Mouse (Mus musculus): ENCODE data around the gene Araf. TPM values are rescaled to one million over a fixed set of nuclear protein-coding genes. Genes with fewer than 3 reads are reported as not detected.

Gene Araf
- polyA plus RNA-seq, 1 experiment from 2014 or later: 105 TPM

- Histone ChIP-seq H3K27me3 (ENCODE audit: control insufficient read depth, insufficient read depth, low read length) (no peaks in the 10 kb centered on the region), H3K36me3 (ENCODE audit: control insufficient read depth, insufficient read depth, low read length) (no peaks in the 10 kb centered on the region; the same call in 1 of the 2 replicates), H3K9me3 (ENCODE audit: control insufficient read depth, low read depth, low read length) (no peaks in the 10 kb centered on the region), H3K4me2 (replicated peaks; ENCODE audit: low read depth, low read length) (no peak overlapping the region; the same call in 1 of the 2 replicates), H3K4me1 (ENCODE audit: control insufficient read depth, insufficient read depth, low read length) (no peaks in the 10 kb centered on the region), H3K27ac (ENCODE audit: low read length) (no peak overlapping the region), H3K9ac (replicated peaks; ENCODE audit: low read depth, low read length) (no peak overlapping the region), H3K4me3 (ENCODE audit: low read depth, low read length) (no peak overlapping the region)
- 32% methylated on average over 26 of the region's 29 CpGs for WGBS
- ATAC-seq (ENCODE audit: insufficient number of reproducible peaks, insufficient read depth, low FRiP score, low read depth): peak; percentile 21; the same call in 1 of the 2 replicates
These were observed 64.8 kb downstream of the Araf start for GRCm38 (mm10) chrX:20862105-20863065.

DNA sequence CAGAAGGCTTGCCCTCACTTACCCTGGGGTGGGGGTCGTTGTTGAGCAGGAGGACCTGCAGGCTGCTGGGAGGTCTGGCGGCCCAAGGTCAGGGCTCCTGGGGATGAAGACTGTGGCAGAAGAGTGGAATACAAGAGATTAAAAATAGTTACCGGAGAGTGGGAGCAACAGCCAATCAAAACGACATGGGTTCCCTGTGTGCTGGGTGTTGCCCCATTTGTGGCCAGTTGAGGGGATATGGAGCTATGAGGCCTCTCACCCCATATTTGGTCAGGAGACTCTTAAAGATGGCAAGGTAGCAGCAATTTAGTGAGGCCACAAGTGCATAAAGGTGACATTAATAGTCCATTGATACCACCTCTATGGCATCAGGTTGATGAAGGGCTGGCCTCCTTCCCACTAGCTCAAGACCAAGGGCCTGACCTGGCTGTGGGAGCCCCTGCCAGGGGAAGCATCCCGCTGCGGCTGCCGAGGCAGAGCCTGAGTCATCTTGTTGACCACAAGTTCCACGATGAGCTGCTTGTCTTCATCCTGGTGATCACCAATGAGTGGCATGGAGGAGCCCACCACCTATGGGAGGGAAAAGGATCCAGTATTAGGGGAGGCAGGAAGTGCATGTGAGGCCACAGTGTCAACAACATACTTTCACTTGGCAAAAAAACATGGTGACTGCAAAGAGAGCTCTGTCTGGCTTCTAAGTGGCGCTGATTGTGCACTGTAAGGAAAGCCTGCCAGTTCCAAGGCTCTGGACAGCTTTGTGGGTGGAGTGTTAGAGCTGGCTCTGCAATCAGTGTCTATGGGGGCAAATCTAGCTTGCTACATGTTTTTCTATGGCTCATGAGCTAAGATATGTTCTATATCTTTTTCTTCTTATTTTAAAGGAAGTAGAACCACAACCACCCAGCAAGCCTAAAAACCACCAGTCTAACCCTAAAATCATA lies 65.8 kb downstream of the Araf start:
- no peaks in the 10 kb centered on the region for H3K27me3 ChIP-seq (ENCODE audit: control insufficient read depth, insufficient read depth, low read length)
- WGBS: 75% methylated on average over 9 of the region's 9 CpGs
- H3K9ac ChIP-seq (replicated peaks; ENCODE audit: low read depth, low read length): no peak overlapping the region
- H3K36me3 ChIP-seq (ENCODE audit: control insufficient read depth, insufficient read depth, low read length): no peaks in the 10 kb centered on the region; the same call in 1 of the 2 replicates
- ATAC-seq (ENCODE audit: insufficient number of reproducible peaks, insufficient read depth, low FRiP score, low read depth): no peak
- no peak overlapping the region for H3K27ac ChIP-seq (ENCODE audit: low read length)
- no peak overlapping the region for H3K4me3 ChIP-seq (ENCODE audit: low read depth, low read length)
- H3K4me1 ChIP-seq (ENCODE audit: control insufficient read depth, insufficient read depth, low read length): no peaks in the 10 kb centered on the region
- no peak overlapping the region for H3K4me2 ChIP-seq (replicated peaks; ENCODE audit: low read depth, low read length)
- no peaks in the 10 kb centered on the region for H3K9me3 ChIP-seq (ENCODE audit: control insufficient read depth, low read depth, low read length)

DNA sequence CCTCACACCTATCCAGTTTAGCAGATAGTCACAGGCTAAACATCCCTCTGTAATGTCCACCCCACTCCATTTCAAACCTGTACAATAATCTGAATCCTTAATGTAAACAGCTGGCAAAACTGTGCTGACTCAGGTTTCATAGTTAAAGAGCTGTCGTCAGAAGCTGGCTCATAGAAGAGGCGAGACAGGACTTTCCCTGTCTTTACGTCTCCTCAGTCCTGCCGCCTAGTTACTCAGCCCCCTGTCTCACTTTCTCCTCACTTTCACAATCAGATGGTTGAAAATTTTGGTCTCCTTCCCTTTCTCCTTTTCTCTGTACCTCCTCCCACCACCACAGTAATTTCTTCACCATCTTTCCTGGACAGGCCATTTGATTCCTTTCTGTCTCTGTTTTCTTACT lies 70.5 kb downstream of the Araf start:
- Histone ChIP-seq H3K4me2 (replicated peaks; ENCODE audit: low read depth, low read length) (no peak overlapping the region), H3K27me3 (ENCODE audit: control insufficient read depth, insufficient read depth, low read length) (no peaks in the 10 kb centered on the region), H3K4me1 (ENCODE audit: control insufficient read depth, insufficient read depth, low read length) (no peaks in the 10 kb centered on the region), H3K9me3 (ENCODE audit: control insufficient read depth, low read depth, low read length) (no peaks in the 10 kb centered on the region), H3K36me3 (ENCODE audit: control insufficient read depth, insufficient read depth, low read length) (no peaks in the 10 kb centered on the region), H3K9ac (replicated peaks; ENCODE audit: low read depth, low read length) (no peak overlapping the region), H3K4me3 (ENCODE audit: low read depth, low read length) (no peak overlapping the region), H3K27ac (ENCODE audit: low read length) (no peak overlapping the region)
- WGBS: 49% methylated on average over 4 of the region's 4 CpGs
- no peak for ATAC-seq (ENCODE audit: insufficient number of reproducible peaks, insufficient read depth, low FRiP score, low read depth)

DNA sequence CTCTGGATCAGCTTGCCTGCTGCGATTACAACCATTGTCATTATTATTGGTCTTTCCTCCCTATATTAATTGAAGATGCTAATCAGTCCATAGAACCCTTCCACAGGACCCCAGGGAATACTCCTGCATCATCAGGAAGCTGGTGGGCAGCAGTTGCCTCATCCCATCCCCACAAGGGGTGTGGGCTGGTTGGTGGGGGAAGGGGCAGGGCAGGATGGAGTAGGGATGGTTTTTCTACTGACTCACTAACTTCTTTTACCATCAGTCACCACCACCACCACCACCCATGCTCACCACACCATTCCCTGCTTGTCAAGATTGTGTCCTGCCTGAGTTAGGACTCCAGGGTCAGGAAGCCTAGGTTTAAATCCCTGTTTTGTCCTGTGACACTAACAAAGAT lies 71.6 kb downstream of the Araf start:
- Histone ChIP-seq H3K4me2 (replicated peaks; ENCODE audit: low read depth, low read length) (no peak overlapping the region), H3K27me3 (ENCODE audit: control insufficient read depth, insufficient read depth, low read length) (no peaks in the 10 kb centered on the region), H3K9me3 (ENCODE audit: control insufficient read depth, low read depth, low read length) (no peaks in the 10 kb centered on the region), H3K4me1 (ENCODE audit: control insufficient read depth, insufficient read depth, low read length) (no peaks in the 10 kb centered on the region), H3K27ac (ENCODE audit: low read length) (no peak overlapping the region), H3K9ac (replicated peaks; ENCODE audit: low read depth, low read length) (no peak overlapping the region), H3K4me3 (ENCODE audit: low read depth, low read length) (no peak overlapping the region), H3K36me3 (ENCODE audit: control insufficient read depth, insufficient read depth, low read length) (no peaks in the 10 kb centered on the region)
- WGBS: 67% methylated on average over 1 of the region's 1 CpGs
- ATAC-seq (ENCODE audit: insufficient number of reproducible peaks, insufficient read depth, low FRiP score, low read depth): no peak

DNA sequence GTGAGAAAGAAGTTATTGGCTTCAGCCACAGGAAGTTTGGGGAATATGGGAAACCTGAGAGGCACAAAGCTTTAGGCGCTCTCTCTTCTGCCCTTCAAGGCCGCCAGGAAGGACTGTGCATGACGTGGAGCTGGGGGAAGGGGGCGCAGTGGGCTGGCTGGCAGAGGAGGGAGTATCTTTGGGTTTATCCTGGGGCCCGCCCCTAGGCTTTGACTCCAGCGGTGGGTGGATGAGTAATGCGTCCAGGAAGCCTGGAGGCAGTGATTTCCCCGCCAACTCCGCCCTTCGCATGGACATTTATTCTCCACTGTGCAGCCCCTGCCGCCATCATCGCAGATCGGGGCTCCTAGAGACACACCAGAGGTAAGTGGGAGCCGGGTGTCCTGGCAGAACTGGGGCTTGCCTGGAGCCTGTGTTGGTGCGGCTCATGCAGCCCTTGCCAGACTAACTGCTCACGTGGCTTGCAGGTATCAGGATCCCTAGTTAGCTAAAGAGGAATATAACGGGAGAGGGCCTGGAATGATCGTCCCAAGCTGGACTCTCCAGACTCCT lies 72.4 kb downstream of the Araf start, which contains the start of gene Timp1:
Gene Timp1 (plus strand): TSS at position 205 of the 552 bp plus-strand sequence.
- Histone ChIP-seq H3K4me1 (ENCODE audit: control insufficient read depth, insufficient read depth, low read length) (no peaks in the 10 kb centered on the region), H3K27ac (ENCODE audit: low read length) (no peak within 1 kb of the TSS), H3K36me3 (ENCODE audit: control insufficient read depth, insufficient read depth, low read length) (no peaks in the 10 kb centered on the region), H3K4me2 (replicated peaks; ENCODE audit: low read depth, low read length) (peak within 1 kb of the TSS; percentile 36), H3K27me3 (ENCODE audit: control insufficient read depth, insufficient read depth, low read length) (no peaks in the 10 kb centered on the region), H3K9ac (replicated peaks; ENCODE audit: low read depth, low read length) (no peak within 1 kb of the TSS), H3K4me3 (ENCODE audit: low read depth, low read length) (peak within 1 kb of the TSS; percentile 31), H3K9me3 (ENCODE audit: control insufficient read depth, low read depth, low read length) (no peaks in the 10 kb centered on the region)
- WGBS: 13% methylated on average over 18 of the region's 18 CpGs
- peak; percentile 86 for ATAC-seq (ENCODE audit: insufficient number of reproducible peaks, insufficient read depth, low FRiP score, low read depth)

DNA sequence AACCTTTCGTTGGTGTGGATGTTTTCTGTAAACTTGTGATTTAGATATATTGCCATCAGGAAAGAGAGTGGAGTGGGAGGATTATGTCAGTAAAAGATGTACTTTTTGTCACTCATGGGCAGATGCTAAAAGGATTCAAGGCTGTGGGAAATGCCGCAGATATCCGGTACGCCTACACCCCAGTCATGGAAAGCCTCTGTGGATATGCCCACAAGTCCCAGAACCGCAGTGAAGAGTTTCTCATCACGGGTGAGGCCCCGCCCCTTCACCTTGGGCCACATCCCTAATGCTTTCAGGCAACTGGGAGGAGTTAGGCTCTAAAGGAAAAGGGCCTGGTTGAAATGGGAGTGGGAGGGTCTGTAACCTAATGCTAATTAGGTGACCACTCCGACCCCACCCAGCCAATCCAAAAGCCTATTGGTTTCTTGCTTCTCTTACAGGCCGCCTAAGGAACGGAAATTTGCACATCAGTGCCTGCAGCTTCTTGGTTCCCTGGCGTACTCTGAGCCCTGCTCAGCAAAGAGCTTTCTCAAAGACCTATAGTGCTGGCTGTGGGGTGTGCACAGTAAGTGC lies 75.4 kb downstream of the Araf start:
- Histone ChIP-seq H3K4me3 (ENCODE audit: low read depth, low read length) (no peak overlapping the region), H3K4me1 (ENCODE audit: control insufficient read depth, insufficient read depth, low read length) (no peaks in the 10 kb centered on the region), H3K36me3 (ENCODE audit: control insufficient read depth, insufficient read depth, low read length) (no peaks in the 10 kb centered on the region), H3K9me3 (ENCODE audit: control insufficient read depth, low read depth, low read length) (no peaks in the 10 kb centered on the region), H3K27me3 (ENCODE audit: control insufficient read depth, insufficient read depth, low read length) (no peaks in the 10 kb centered on the region), H3K4me2 (replicated peaks; ENCODE audit: low read depth, low read length) (no peak overlapping the region), H3K9ac (replicated peaks; ENCODE audit: low read depth, low read length) (no peak overlapping the region), H3K27ac (ENCODE audit: low read length) (no peak overlapping the region)
- ATAC-seq (ENCODE audit: insufficient number of reproducible peaks, insufficient read depth, low FRiP score, low read depth): no peak
- WGBS: 34% methylated on average over 11 of the region's 11 CpGs

GRCm38 (mm10) chrX:20875241-20875640 lies 77.6 kb downstream of the Araf start:
- Histone ChIP-seq H3K4me3 (ENCODE audit: low read depth, low read length) (no peak overlapping the region), H3K9me3 (ENCODE audit: control insufficient read depth, low read depth, low read length) (no peaks in the 10 kb centered on the region), H3K27me3 (ENCODE audit: control insufficient read depth, insufficient read depth, low read length) (no peaks in the 10 kb centered on the region), H3K4me2 (replicated peaks; ENCODE audit: low read depth, low read length) (no peak overlapping the region), H3K9ac (replicated peaks; ENCODE audit: low read depth, low read length) (no peak overlapping the region), H3K27ac (ENCODE audit: low read length) (no peak overlapping the region), H3K36me3 (ENCODE audit: control insufficient read depth, insufficient read depth, low read length) (no peaks in the 10 kb centered on the region), H3K4me1 (ENCODE audit: control insufficient read depth, insufficient read depth, low read length) (no peaks in the 10 kb centered on the region)
- WGBS: 63% methylated on average over 3 of the region's 3 CpGs
- no peak for ATAC-seq (ENCODE audit: insufficient number of reproducible peaks, insufficient read depth, low FRiP score, low read depth)

DNA sequence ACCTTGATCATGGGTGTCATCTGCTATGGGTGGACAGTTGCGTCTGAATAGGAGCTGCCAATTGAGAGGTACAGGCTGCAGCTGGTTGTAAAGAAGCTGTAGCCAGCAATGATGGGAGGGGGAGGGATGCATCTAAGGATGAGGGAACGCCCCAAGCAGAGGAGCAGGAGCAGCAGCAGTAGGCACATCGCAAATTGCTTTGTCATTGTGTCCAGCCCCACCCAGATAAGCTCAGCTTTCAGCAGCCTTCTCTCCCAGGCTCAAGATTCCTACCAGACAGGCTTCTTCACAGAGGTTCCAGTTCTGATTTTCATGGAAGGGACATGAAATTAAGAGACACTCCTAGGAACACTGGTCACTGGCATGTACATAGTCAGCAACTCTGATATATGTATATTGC lies 112.5 kb downstream of the Araf start:
- 24% methylated on average over 3 of the region's 3 CpGs for WGBS
- Histone ChIP-seq H3K27ac (ENCODE audit: low read length) (no peak overlapping the region), H3K27me3 (ENCODE audit: control insufficient read depth, insufficient read depth, low read length) (no peaks in the 10 kb centered on the region), H3K4me3 (ENCODE audit: low read depth, low read length) (no peak overlapping the region), H3K36me3 (ENCODE audit: control insufficient read depth, insufficient read depth, low read length) (no peaks in the 10 kb centered on the region), H3K9me3 (ENCODE audit: control insufficient read depth, low read depth, low read length) (no peaks in the 10 kb centered on the region), H3K4me2 (replicated peaks; ENCODE audit: low read depth, low read length) (no peak overlapping the region), H3K9ac (replicated peaks; ENCODE audit: low read depth, low read length) (no peak overlapping the region), H3K4me1 (ENCODE audit: control insufficient read depth, insufficient read depth, low read length) (no peaks in the 10 kb centered on the region)
- ATAC-seq (ENCODE audit: insufficient number of reproducible peaks, insufficient read depth, low FRiP score, low read depth): no peak

All from stomach, embryonic 14.5 days (tissue).